Mouse (Mus musculus) kidney, adult 10 weeks (tissue): Measurements from ENCODE around the gene Ppox. TPM values are rescaled to one million over a fixed set of nuclear protein-coding genes. Genes with fewer than 3 reads are reported as not detected.

Experiments used
- polyA plus RNA-seq: library from polyadenylated mRNA; stranded (reverse); fragments of 350-450 nt; fragmentation: Illumina TruSeq; extraction: RNeasy Lipid Tissue Mini Kit (QIAGEN cat#74804); gene quantifications from one replicate; pipeline ENCODE4 v1.2.3, GENCODE M21; 2014; ENCODE audit warnings: low read depth, low replicate concordance

Gene Ppox
- 6.2 TPM for polyA plus RNA-seq

DNA sequence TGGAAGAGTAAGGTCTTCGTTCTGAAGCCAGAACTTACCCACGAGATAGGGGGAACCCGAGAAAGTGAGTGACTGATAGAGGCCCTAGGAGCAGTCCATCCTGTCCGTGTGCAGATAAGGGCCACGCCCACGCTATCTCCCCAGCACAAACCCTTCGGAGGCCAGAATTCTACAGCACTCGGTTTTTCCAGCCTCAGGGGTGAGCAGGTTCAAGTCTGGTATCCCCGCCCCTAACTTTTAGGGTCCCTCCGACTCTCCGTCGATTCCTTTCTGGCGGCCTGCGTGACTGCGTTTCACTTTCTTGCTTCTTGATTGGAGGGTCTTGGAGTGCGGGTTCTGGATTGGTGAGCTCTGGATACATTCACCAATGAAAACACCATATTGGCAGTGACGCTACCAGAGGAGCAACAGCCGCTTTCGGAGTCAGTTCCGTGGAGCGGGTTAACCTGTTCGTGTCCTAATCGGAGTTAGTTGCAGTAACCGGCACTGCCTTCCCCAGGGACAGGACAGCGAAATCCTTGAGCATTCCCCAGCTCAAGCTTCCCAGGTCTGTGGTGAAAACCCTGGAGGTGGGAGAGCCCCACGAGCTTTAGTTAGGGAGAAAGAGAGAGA, at the start of gene Ppox:
Gene Ppox, minus strand, starts transcription at position 271 of the 612 bp plus-strand sequence.

GRCm38 (mm10) chr1:171328839-171329432, 48.0 kb upstream of the Ppox start, which contains the start of gene Dedd:
Gene Dedd (plus strand): TSS chr1:171329145.

DNA sequence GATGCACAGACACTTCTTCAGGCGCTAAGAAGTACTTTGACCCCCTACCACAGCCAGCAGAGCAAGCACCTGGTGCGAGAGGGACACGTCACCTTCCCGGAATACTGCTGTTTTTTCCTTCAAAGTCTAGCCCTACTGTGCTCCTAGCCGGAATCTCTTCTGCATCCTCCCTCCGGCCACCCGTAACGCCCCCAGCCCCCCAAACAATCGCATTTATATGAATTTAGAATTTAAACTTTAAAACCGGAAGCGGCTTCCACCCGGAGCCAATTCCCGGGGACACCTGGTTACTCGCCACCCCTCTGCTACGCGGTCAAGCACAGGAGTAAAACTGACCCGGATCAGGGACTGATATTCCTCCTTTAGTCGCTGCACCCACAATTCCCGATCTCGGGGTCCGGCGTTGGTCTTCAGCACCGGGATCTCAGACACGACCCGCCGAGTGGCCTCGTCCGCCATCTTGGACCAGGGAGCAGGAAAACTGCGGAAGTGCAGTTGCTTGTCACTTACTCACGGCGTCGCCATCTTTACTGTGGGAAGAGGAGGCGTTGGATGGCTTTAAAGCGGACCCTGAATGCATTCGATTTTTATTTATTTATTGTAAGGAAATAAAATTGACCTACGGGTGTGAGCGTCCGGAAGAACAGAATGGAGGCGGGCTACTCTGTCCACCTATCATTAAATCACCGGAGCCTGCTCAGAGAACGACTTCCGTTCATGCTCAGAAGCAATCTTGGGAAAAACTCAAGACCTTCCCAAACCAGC, 13.5 kb upstream of the Ppox start, which contains the start of gene Ufc1:
Gene Ufc1, minus strand, starts transcription at position 727 of the 765 bp plus-strand sequence.

GRCm38 (mm10) chr1:171287136-171288081, 6.4 kb upstream of the Ppox start, which contains the start of gene Usp21:
Gene Usp21 (minus strand): TSS chr1:171287991.

GRCm38 (mm10) chr1:171269848-171270572, 11.0 kb downstream of the Ppox start, which contains the start of gene B4galt3:
Gene B4galt3 (plus strand): TSS chr1:171270328.

GRCm38 (mm10) chr1:171250680-171251593, 30.0 kb downstream of the Ppox start, which contains the start of gene Ndufs2:
Gene Ndufs2 (minus strand): TSS chr1:171251388.

DNA sequence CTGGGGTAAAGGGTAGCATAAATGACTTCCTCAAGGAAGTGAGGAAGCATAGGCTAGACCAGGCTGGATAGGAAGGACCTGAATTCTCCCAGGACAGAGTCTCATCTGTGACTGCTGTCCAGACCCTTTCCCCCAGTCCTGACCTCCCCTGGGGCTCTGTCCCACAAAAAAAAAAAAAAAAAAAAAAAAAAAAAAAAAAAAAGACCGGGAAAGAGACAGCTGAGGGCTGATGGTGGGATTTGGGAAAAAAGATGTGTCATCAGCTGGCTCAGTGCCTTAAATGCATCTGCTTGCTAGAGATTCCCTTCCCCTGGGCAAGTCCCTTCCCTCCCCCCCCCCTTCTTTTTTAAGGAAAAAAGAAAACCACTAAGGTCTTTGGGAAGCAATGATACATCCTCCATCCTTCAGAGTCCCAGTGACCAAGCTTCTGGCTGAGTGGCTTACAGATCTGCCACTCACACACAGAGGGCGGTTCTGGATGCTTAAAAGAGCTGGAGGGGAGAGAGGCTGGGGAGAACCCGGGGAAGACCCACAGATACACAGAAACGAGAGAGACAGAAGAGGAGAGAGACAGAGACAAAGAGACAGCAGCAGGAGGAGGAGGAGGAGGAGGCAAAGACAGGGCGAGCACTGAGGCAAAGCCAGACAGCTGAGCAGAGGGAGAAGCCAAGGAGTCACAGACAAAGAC, 30.9 kb downstream of the Ppox start, which contains the start of gene Adamts4:
Gene Adamts4, plus strand, starts transcription at position 509 of the 688 bp plus-strand sequence.

GRCm38 (mm10) chr1:171234126-171234525, 46.9 kb downstream of the Ppox start, which contains the start of gene Fcer1g:
Gene Fcer1g (minus strand): TSS chr1:171234365.

Other genes with a start within 250 kb of the Ppox start
- gene Fcgr3, start 216.3 kb downstream of the Ppox start, polyA plus RNA-seq: 3.4 TPM
- 3.7 TPM for gene Cfap126, start 167.3 kb downstream of the Ppox start, polyA plus RNA-seq
- gene Sdhc, start 130.6 kb downstream of the Ppox start, polyA plus RNA-seq: 129 TPM
- 0.20 TPM for gene Mpz, start 130.5 kb downstream of the Ppox start, polyA plus RNA-seq
- gene Pcp4l1, start 84.9 kb downstream of the Ppox start, polyA plus RNA-seq: 6.5 TPM
- gene Nr1i3, start 67.2 kb downstream of the Ppox start, polyA plus RNA-seq: not detected
- gene Tomm40l, start 58.7 kb downstream of the Ppox start, polyA plus RNA-seq: 7.3 TPM
- gene Apoa2, start 56.1 kb downstream of the Ppox start, polyA plus RNA-seq: 3.9 TPM
- gene Fcer1g, start 46.8 kb downstream of the Ppox start, polyA plus RNA-seq: 10.8 TPM
- gene Adamts4, start 30.8 kb downstream of the Ppox start, polyA plus RNA-seq: 1.2 TPM
- 89.0 TPM for gene Ndufs2, start 29.8 kb downstream of the Ppox start, polyA plus RNA-seq
- 2.3 TPM for gene B4galt3, start 10.9 kb downstream of the Ppox start, polyA plus RNA-seq
- gene Usp21, start 6.8 kb upstream of the Ppox start, polyA plus RNA-seq: 15.0 TPM
- gene Ufc1, start 13.8 kb upstream of the Ppox start, polyA plus RNA-seq: 101 TPM
- 6.7 TPM for gene Dedd, start 48.0 kb upstream of the Ppox start, polyA plus RNA-seq
- gene Nit1, start 64.5 kb upstream of the Ppox start, polyA plus RNA-seq: 43.5 TPM
- gene Pfdn2, start 64.5 kb upstream of the Ppox start, polyA plus RNA-seq: 39.6 TPM
- 0.97 TPM for gene Klhdc9, start 79.6 kb upstream of the Ppox start, polyA plus RNA-seq
- 0.40 TPM for gene Nectin4, start 88.9 kb upstream of the Ppox start, polyA plus RNA-seq
- gene Arhgap30, start 107.8 kb upstream of the Ppox start, polyA plus RNA-seq: 1.3 TPM
- 0.69 TPM for gene Usf1, start 130.1 kb upstream of the Ppox start, polyA plus RNA-seq
- gene Tstd1, start 137.7 kb upstream of the Ppox start, polyA plus RNA-seq: 2.9 TPM
- 51.7 TPM for gene F11r, start 156.3 kb upstream of the Ppox start, polyA plus RNA-seq
- 1.2 TPM for gene Alyref2, start 222.3 kb upstream of the Ppox start, polyA plus RNA-seq